Comparison of ENCODE assay signal across 8 mouse cellular contexts in genomic region chr9:43116134-43116996, GRCm38 (mm10). TPM values are rescaled to one million over a fixed set of nuclear protein-coding genes. Genes with fewer than 3 reads are reported as not detected.
A peak's percentile ranks its signal among the peaks of the same experiment; 100 is the strongest.
DNase-seq lines count a peak whose midpoint lies in the region; ATAC-seq lines count a peak whose summit lies in the region.

Gene Tmem136, minus strand, starts transcription at chr9:43116570.

- intact Hi-C loops in left cerebral cortex, postnatal 36 days (cut with DNase I), result no loop called here

- peak within 1 kb of the TSS; percentile 87 for H3K27ac ChIP-seq in midbrain, embryonic 10.5 days (replicated peaks)

- peak within 1 kb of the TSS; percentile 94 for H3K4me3 ChIP-seq in midbrain, embryonic 10.5 days

- H3K27me3 ChIP-seq in midbrain, embryonic 10.5 days (ENCODE audit: low read depth, poor library complexity, severe bottlenecking), result 0 out of 2 replicates have a peak, but pooled peaks cover 5% of the 10 kb centered on the region

- H3K36me3 ChIP-seq in midbrain, embryonic 10.5 days, result peaks cover 11% of the 10 kb centered on the region

- H3K9me3 ChIP-seq in midbrain, embryonic 10.5 days (replicated peaks), result no peaks in the 10 kb centered on the region

- WGBS in midbrain, embryonic 10.5 days, result 4% methylated on average over 55 of the region's 55 CpGs

- H3K4me1 ChIP-seq in midbrain, embryonic 10.5 days, result peaks cover 20% of the 10 kb centered on the region

- peak; percentile 98 for ATAC-seq in inflammation-experienced regulatory T-cells, adult 6 months

- peak; percentile 42 to 66 for DNase-seq in left cerebral cortex, adult 18-20 months (ENCODE audit: low spot score in 2 of 2)
- no peak for DNase-seq in left cerebral cortex, adult 11 months (ENCODE audit: low spot score)
- DNase-seq in embryo, embryonic 11 days, result peak; percentile 86
- DNase-seq in gastrocnemius, postnatal 25 days, result peak; percentile 46
- peak; percentile 67 to 76 for DNase-seq in left cerebral cortex, postnatal 36 days (ENCODE audit: low spot score in 2 of 2)
- DNase-seq in midbrain, embryonic 10.5 days (ENCODE audit: low spot score), result peak; percentile 79
- peak; percentile 67 to 80 for DNase-seq in spleen, postnatal 36 days (ENCODE audit: low spot score in 2 of 2)

RNA-seq across cellular contexts. Expression of gene Tmem136, which starts in this region (rescaled TPM):
- 10 to 100 TPM; 15.9 to 20.7 TPM for total RNA-seq in left cerebral cortex, adult 18-20 months (2021)
- 1 to 10 TPM; 1.0 to 1.4 TPM for total RNA-seq in gastrocnemius, postnatal 25 days (2021)
- 1 to 10 TPM in 2 of 3 experiments, under 1 TPM in 1; 0.67 to 4.8 (median 3.7) TPM for polyA plus RNA-seq in inflammation-experienced regulatory T-cells, adult 6 months (2017; shearing (Covaris generic))
- 10 to 100 TPM; 18.1 to 18.6 TPM for total RNA-seq in left cerebral cortex, postnatal 36 days (2021)
- 12.6 and 16.3 TPM in 2 replicates for polyA plus RNA-seq in midbrain, embryonic 10.5 days (2016; fragmentation: Nextera tagmentation; extraction: Ambion mirVana)

Comparison
In these comparisons a context has a peak if more than half of its experiments do, and no peak if none do; other contexts are left out.
1. RNA of gene Tmem136 (total RNA-seq): 15.9 to 20.7 TPM in left cerebral cortex, adult 18-20 months and 18.1 to 18.6 TPM in left cerebral cortex, postnatal 36 days; 1.0 to 1.4 TPM in gastrocnemius, postnatal 25 days; every median in the first group is over 4 times any median in the second.